Mouse (Mus musculus) erythroblast, adult 5-6 weeks (primary cell): Measurements from ENCODE around the gene Dnal4. TPM values are rescaled to one million over a fixed set of nuclear protein-coding genes. Genes with fewer than 3 reads are reported as not detected.

ENCODE experiments used
- total RNA-seq, 2 experiments: library from RNA; stranded (forward) in 1 of 2; stranded (reverse) in 1 of 2; fragments of 150-400 nt in 1 of 2; fragments of 200-764, 138-1000 nt in 1 of 2; gene quantifications; 2 replicates each; pipeline versions ENCODE4 v1.2.3 to v1.2.4; 2015 to 2017; ENCODE audit warnings: low replicate concordance in 2 of 2

Dnal4 gene
- total RNA-seq, 2 experiments from 2014 or later = 0.68 TPM; not detected in 1

Other genes with a start within 250 kb of the Dnal4 start
- 58.0 and 58.7 TPM in 2 replicates for gene Ddx17, start 231.1 kb downstream of the Dnal4 start, total RNA-seq (2015; ENCODE audit: low replicate concordance)
- 96.5 and 123 TPM in 2 replicates for gene Ddx17, start 231.1 kb downstream of the Dnal4 start, total RNA-seq (2017; ENCODE audit: low replicate concordance)
- 0.42 and 6.7 TPM in 2 replicates for gene Dmc1, start 172.7 kb downstream of the Dnal4 start, total RNA-seq (2015; ENCODE audit: low replicate concordance)
- 2.0 TPM in 2 replicates for gene Dmc1, start 172.7 kb downstream of the Dnal4 start, total RNA-seq (2017; ENCODE audit: low replicate concordance)
- gene Fam227a, start 118.9 kb downstream of the Dnal4 start, total RNA-seq (2015; ENCODE audit: low replicate concordance) = 3.3 and 3.5 TPM in 2 replicates
- gene Fam227a, start 118.9 kb downstream of the Dnal4 start, total RNA-seq (2017; ENCODE audit: low replicate concordance) = 0.70 and 5.0 TPM in 2 replicates
- 0.77 and 4.4 TPM in 2 replicates for gene Cby1, start 118.7 kb downstream of the Dnal4 start, total RNA-seq (2015; ENCODE audit: low replicate concordance)
- gene Cby1, start 118.7 kb downstream of the Dnal4 start, total RNA-seq (2017; ENCODE audit: low replicate concordance) = 5.3 and 16.6 TPM in 2 replicates
- gene Tomm22, start 107.0 kb downstream of the Dnal4 start, total RNA-seq (2015; ENCODE audit: low replicate concordance) = 40.9 and 49.3 TPM in 2 replicates
- 26.8 and 57.8 TPM in 2 replicates for gene Tomm22, start 107.0 kb downstream of the Dnal4 start, total RNA-seq (2017; ENCODE audit: low replicate concordance)
- gene Josd1, start 89.9 kb downstream of the Dnal4 start, total RNA-seq (2015; ENCODE audit: low replicate concordance) = 6.0 and 6.7 TPM in 2 replicates
- 9.1 and 9.2 TPM in 2 replicates for gene Josd1, start 89.9 kb downstream of the Dnal4 start, total RNA-seq (2017; ENCODE audit: low replicate concordance)
- gene Gtpbp1, start 87.0 kb downstream of the Dnal4 start, total RNA-seq (2015; ENCODE audit: low replicate concordance) = 14.4 and 35.2 TPM in 2 replicates
- gene Gtpbp1, start 87.0 kb downstream of the Dnal4 start, total RNA-seq (2017; ENCODE audit: low replicate concordance) = 23.6 and 31.2 TPM in 2 replicates
- 23.4 and 26.5 TPM in 2 replicates for gene Sun2, start 35.3 kb downstream of the Dnal4 start, total RNA-seq (2015; ENCODE audit: low replicate concordance)
- 44.7 and 48.8 TPM in 2 replicates for gene Sun2, start 35.3 kb downstream of the Dnal4 start, total RNA-seq (2017; ENCODE audit: low replicate concordance)
- 0.19 TPM in 1 of 2 replicates, not detected in the other for gene Nptxr, start 26.9 kb upstream of the Dnal4 start, total RNA-seq (2015; ENCODE audit: low replicate concordance)
- 0.17 TPM in 1 of 2 replicates, not detected in the other for gene Nptxr, start 26.9 kb upstream of the Dnal4 start, total RNA-seq (2017; ENCODE audit: low replicate concordance)
- not detected in 2 replicates for gene Npcd, start 56.4 kb upstream of the Dnal4 start, total RNA-seq (2015; ENCODE audit: low replicate concordance)
- 0.34 TPM in 1 of 2 replicates, not detected in the other for gene Npcd, start 56.4 kb upstream of the Dnal4 start, total RNA-seq (2017; ENCODE audit: low replicate concordance)
- 2.7 and 4.0 TPM in 2 replicates for gene Cbx6, start 56.8 kb upstream of the Dnal4 start, total RNA-seq (2015; ENCODE audit: low replicate concordance)
- 6.6 and 8.1 TPM in 2 replicates for gene Cbx6, start 56.8 kb upstream of the Dnal4 start, total RNA-seq (2017; ENCODE audit: low replicate concordance)
- 79.8 and 80.1 TPM in 2 replicates for gene Apobec3, start 113.8 kb upstream of the Dnal4 start, total RNA-seq (2015; ENCODE audit: low replicate concordance)
- 73.5 and 75.2 TPM in 2 replicates for gene Apobec3, start 113.8 kb upstream of the Dnal4 start, total RNA-seq (2017; ENCODE audit: low replicate concordance)
- 2.1 and 6.9 TPM in 2 replicates for gene Cbx7, start 193.3 kb upstream of the Dnal4 start, total RNA-seq (2015; ENCODE audit: low replicate concordance)
- 4.5 and 6.4 TPM in 2 replicates for gene Cbx7, start 193.3 kb upstream of the Dnal4 start, total RNA-seq (2017; ENCODE audit: low replicate concordance)
- gene Pdgfb, start 237.1 kb upstream of the Dnal4 start, total RNA-seq (2015; ENCODE audit: low replicate concordance) = not detected in 2 replicates
- gene Pdgfb, start 237.1 kb upstream of the Dnal4 start, total RNA-seq (2017; ENCODE audit: low replicate concordance) = 0.42 and 0.94 TPM in 2 replicates